Mouse (Mus musculus): ENCODE measurements around the gene Zfr.
"Not testable (repeated sequence)": the region's sequence is repeated elsewhere in the genome, so short reads cannot be mapped to it uniquely, and the experiment has no call there.

Gene Zfr

DNA sequence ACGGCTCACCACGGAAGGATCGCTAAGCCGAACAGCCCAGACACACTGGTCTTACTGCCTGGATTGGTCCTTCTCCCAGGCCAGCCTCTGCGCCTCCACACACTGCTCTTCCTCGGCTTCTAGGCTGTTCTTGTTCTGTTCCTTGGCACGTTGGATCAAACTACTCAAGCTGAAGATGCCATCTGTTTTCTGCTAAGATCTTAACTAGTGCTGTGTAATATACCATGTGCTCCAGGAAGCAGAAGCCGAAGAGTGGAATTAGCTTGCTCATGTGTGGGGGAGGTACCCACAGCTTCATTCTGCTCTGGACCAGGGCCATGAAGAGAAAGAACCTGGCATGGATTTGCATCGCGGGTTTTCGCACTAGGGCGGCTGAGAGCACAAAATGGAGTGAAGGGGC, 11.2 kb upstream of the Zfr start:
- peak; percentile 47 to 51 for DNase-seq (ENCODE audit: low spot score in 2 of 2)

DNA sequence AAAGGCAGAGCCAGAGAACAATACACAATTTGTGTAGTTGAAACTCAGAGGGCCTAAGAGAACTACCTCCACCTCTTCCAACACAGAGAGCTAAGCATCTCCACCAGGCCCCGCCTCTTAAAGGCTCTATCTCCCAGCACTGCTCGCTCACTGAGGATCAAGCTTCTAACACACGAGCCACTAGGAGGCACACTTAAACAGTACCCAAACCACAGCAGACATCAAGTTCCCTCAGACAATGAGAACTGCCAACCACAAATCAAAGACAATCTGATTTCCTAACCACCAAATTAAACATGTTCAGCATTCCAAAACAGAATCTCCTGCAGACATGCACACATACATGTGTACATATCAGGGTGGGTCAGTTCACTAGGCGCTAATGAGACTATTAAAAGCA, 9.4 kb upstream of the Zfr start:
- no peak for DNase-seq (ENCODE audit: low spot score in 2 of 2)

DNA sequence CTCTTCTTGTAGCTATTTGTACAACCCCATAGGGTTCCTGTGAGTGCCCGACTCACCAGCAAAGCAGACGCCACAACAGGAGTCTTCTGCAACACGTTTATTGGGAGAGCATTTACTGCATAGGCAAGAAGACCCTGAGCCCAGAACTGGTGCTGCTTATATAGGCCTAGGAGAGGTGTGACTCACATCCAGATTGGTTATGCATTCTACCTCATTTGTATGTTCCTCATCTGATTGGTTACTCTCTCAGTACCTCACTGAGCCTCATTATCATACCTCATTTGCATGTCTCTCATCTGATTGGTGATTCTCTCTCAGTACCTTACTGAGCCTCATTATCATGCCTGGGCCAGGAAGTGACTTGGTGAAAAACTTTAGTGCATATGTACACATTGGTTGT, 8.7 kb upstream of the Zfr start:
- DNase-seq (ENCODE audit: low spot score in 2 of 2): not testable (repeated sequence)

DNA sequence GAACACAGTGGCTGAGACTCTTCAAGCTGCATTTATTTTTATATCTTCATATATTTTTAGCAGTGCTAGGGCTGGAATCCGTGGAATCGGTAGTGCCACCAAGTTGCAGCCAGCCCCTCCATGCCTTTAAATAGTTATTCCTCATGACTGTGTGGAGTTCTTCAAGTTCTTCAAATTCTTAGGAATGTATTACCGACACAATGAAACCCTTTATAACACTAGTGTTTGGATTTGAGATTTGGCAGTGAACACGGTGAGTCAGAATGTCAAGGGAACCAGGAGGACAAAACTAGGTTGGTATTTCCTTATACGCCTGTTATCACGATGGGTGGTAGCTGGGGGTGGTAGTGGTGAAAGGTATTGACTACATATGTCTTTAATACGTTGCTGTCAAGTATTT, 6.4 kb upstream of the Zfr start:
- no peak for DNase-seq (ENCODE audit: low spot score in 2 of 2)

DNA sequence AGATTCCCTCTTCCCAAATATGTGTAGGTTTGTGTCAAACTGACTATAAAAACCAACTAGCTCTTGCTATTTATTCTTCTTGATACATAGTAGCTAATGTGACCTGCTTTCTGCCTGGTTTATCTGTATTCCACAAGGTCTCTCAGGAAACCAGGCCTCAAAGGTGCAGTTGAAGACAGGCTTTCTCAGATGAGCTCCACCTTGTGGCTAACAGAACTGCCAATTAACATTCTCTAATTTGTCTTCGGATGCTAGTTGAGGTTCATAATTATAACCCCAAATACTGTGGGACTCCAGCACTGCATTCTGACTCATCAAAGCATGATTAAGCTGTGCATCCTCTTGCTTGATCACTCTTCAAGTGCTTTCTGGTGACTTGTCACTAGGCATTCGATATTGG, 4.2 kb upstream of the Zfr start:
- DNase-seq (ENCODE audit: low spot score in 2 of 2): no peak

DNA sequence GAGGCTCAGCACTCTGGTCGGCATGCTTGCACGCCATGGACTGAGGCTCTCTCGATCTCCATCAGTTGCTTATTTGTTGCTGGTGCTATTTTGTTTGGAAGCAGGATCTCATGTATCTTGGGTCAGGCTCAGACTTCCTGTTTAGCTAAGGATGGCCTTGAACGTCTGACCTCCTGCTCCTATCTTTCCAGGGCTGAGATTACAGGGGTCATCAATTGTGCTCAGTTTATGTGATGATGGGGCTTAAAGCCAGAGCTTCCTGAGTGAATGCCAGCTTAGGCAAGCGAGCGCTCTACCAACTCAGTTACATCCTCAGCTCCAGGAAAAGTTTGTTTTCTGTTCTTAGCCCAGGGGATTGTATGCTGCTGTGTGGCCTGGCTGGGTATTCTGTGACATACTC, 3.1 kb upstream of the Zfr start:
- DNase-seq (ENCODE audit: low spot score in 2 of 2): no peak

DNA sequence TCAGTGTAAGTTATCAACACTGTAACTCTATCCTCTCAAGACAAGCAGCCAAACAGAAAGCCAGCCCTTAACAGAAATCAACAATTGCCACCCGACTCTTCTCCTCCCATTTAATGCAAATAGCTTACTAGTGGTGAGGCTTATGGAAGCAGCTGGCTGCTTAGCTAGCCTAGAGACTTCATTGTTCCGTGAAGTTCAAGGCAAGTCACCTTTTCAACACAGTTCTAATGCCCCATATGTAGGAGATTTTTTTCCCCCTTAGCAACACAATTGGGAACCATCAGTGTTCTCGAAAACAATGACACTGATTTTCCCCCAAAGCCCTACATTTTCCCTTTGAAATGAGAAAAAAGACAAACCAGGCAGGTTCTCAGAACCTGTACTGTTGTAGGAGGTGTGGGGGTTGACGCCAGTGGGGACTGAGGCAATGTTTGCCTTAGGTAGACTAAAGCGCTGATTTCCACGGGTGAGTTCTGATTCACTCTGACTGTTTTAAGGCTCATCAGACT, 1.9 kb upstream of the Zfr start:
- DNase-seq (ENCODE audit: low spot score in 2 of 2): no peak

DNA sequence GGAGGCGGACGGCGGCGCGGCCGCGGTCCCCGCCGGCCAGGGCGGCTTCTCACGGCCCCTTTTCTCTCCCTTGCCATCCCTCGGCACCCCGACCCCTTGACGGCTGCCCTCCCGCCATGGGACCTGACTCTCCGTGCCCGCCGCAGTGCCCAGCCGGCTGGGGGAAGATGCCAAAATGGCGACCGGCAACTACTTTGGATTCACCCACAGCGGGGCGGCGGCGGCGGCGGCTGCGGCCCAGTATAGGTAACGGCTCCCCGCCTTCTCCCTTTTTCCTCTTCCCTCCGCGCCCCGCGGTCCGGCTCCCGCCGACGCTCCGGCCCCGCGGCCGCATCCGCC, 431 bp downstream of the Zfr start:
- DNase-seq (ENCODE audit: low spot score in 2 of 2): no peak

DNA sequence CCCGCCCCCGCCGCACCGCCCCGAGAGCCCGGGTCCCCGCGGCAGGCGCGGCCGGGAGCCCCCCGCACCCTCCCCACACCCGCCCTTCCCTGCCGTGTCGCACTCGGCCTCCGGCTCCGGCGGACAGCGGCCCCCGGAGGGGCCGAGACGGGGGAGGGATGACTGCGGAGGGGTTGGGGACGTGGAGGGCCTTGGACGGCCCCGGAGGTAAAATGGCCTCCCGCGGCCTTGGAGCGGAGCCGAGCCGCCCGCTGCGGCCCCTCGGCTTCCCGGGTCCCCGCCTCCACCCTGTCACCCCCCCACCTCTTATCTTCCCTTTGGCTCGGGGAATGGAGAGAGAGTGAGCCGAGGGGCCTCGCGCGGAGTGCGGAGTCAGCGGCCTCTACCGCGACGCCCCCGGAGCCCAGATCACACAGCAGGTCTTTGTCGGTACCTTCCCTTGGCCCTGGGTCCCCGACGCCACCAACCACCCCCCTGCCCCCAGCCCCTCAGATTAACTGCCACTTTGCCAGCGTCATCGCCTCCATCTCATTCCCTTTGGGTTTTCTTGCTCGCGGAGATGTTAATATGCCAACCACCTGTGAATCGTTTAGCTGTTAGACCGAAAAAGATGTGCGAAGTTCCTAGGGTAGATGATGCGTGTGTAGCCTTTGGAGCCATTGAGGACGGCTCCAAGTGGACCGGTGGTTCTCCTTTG, 949 bp downstream of the Zfr start:
- no peak for DNase-seq (ENCODE audit: low spot score in 2 of 2)

DNA sequence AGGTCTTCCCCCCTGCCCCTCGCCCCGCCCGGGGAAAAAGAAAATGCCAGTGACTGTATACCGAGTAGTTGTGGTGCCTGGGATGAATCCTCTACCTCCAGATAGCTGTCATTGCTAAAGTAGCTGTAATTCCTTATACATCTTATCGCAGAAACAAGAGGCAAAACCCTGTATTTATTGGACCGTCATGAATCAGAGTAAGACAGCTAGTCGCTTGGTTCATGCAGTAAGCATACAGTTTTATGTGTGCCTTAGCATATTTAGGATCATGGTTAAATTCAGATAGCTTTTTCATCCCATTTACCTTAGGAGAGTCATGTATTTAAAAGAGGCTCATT, 1.5 kb downstream of the Zfr start:
- DNase-seq (ENCODE audit: low spot score in 2 of 2): no peak

DNA sequence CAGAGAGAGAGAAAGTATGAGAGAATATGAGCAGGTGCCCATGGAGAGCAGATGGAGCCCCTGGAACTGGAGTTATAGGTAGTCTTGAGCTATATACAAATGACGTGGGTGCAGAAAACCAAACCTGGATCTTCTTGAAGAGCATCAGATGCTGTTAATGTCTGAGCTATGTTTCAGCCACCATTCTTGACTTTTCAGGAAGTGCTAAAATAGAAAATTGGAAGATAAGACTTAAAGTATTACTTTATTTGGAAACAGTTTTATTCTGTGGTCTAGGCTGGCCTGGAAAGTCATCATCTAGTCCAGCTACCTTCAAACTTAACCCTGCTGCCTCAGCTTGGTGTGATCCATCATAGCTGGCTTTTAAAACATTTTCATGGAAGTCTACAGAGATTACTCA, 7.3 kb downstream of the Zfr start:
- DNase-seq (ENCODE audit: low spot score in 2 of 2): no peak

DNA sequence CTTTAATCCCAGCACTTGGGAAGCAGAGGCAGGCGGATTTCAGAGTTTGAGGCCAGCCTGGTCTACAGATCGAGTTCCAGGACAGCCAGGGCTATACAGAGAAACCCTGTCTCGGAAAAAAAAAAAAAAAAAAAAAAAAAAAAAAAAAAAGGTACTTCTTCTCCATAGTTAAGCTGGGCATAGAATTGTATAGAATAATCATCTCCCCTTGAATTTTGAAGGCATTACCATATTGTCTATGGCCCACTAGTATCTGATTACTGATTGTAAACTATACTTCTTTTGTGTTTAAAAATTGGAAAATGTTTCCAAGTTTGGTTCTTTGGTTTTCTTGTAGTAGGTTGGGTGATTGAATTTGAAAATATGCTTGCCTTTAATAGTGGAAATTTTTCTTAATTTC, 13.2 kb downstream of the Zfr start:
- DNase-seq (ENCODE audit: low spot score in 2 of 2): not testable (repeated sequence)

DNA sequence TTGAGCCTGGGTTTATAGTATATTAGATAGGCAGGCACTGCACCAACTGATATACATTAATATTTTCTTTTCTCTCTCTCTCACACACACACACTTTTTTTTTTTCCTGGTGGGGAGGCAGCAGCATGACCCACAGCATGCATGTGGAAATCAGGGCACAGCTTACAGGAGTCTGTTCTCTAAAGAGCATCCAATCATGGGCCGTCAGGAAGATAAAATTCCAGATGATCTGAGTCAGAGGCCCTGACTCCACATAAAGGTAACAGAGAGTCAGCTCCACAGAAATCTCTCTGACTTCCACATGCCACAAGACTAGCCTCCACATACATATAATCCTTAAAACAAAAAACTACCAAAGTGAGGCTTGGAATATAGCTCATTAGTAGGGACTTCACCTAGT, 16.9 kb downstream of the Zfr start:
- no peak for DNase-seq (ENCODE audit: low spot score in 2 of 2)

DNA sequence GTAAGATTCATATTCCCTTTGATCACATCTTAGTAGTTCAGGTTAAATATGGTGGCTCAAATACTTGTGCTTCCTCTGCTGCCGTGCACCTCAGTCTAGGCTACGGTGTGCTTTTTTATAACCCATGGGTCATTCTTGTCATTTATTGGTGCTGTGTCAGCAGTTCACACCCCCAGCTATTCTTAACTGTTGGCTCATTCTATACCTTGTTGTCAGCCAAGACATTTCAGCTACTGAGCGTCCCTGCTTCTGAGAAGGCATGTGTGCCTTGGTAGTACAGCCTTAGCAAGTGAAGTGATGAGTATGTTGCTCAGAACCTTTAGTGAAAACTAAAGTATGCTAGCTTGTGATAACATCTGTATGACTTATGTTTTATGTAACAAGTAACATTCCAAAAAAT, 17.7 kb downstream of the Zfr start:
- DNase-seq (ENCODE audit: low spot score in 2 of 2): no peak

DNA sequence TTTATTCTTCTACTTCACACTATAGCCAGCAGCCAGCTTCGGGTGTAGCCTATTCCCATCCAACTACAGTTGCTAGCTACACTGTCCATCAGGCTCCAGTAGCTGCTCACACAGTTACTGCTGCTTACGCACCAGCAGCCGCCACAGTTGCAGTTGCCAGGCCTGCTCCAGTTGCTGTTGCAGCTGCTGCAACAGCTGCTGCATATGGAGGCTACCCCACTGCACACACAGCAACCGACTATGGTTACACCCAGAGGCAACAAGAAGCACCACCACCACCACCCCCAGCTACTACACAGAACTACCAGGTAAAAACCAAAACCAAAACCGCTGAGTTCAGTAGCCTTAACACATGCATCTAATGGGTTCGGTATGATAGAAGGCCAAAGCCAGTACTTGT, 18.7 kb downstream of the Zfr start:
- DNase-seq (ENCODE audit: low spot score in 2 of 2): no peak

DNA sequence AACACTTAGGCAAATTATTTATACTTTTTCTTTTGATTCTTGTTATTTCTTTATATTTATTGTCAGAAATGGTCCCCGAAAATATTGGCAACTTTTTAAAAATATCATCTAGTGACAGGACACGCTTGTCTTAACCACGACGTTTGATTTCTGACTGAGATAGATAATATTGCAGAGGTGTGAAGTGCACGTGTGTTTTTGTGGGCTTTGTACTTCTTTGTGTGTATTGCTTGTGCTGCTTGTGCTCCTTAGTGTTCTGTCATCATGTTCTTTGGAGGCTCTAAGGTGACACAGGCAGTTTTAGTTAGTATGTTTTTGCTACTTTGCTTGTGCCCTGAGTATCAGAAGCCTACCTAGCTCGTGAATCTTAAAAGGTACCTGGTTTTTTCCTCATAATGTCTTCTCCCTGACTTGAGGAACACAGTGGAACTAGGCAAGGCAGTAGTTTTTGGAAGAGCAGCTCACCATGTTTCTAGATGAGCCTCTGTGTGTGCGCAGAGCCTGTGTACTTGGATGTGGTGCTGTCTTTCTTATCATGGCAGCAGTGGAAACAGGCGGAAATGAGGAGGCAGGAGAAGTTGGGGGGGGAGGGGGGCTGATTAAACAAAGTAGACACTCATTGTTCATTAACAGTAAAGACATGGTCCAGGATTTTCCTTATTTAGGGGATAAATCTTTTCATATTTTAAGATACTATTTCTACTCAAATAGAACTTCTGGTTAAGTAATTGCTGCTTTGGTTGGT, 23.5 kb downstream of the Zfr start:
- DNase-seq (ENCODE audit: low spot score in 2 of 2): no peak

DNA sequence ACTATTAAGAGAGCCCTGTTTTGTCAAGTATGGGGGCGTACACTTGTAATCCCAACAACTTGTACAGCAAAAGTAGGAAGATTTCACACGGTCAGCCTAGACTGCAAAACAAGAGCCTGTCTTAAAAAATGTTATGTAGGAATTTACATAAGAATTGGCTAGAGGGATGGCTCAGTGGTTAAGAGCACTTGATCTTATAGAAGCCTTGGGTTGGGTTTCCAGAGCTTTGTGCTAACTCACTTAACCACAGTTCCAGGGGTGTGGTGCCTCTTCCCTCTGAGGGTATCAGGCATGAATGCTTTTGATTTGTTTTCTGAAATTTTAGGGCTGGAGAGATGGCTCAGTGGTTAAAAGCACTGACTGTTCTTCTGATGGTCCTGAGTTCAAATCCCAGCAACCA, 29.8 kb downstream of the Zfr start:
- no peak for DNase-seq (ENCODE audit: low spot score in 2 of 2)

DNA sequence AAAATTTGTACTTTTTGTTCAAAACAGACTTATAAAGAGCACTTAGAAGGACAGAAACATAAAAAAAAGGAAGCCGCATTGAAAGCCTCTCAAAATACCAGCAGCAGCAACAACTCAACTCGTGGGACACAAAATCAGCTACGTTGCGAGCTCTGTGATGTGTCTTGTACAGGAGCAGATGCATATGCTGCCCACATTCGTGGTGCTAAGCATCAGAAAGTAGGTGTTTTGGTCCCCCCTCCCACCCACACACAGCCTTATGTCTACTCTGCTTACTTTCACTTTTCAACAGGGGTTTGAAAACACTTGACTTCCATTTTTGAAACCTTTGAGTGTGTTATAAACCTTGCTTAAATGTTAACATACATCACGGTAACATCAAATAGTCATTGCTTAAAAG, 31.9 kb downstream of the Zfr start:
- DNase-seq (ENCODE audit: low spot score in 2 of 2): no peak

DNA sequence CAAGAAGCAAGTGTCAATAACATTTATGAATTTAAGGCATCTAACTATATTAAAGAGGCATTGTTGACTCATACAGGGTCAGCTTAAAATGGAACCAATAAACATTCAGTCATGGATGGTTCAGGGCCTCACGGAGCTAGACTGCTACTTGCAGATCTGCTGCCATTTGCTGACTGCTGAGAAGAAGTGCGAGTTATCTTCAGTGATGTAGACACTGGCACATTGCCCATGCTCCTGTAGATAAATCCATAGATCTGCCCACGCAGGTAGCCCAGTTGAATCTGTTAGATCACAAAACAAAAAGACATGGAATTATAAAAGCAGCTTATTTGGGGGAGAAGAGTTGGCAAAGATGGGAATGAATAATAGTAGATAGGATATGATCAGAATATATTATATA, 36.1 kb downstream of the Zfr start:
- DNase-seq (ENCODE audit: low spot score in 2 of 2): no peak

DNA sequence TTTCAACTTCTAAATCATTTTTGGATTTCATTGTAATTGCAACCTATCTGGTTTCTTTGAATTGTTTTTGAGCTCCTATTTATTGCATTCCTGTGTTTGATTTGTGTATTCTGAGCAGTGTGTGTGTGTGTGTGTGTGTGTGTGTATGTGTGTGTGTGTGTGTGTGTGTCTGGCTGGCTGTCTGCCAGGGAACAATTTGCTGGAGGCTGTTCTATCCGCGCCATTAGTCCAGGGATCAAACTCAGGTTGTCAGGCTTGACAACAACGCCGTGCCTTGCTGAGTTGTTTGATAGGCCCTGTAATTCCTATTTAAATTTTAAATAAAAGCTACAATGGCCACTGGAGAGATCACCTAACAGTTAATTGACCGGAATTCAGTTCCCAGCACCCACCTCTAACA, 60.5 kb downstream of the Zfr start:
- no peak for DNase-seq (ENCODE audit: low spot score in 2 of 2)

DNA sequence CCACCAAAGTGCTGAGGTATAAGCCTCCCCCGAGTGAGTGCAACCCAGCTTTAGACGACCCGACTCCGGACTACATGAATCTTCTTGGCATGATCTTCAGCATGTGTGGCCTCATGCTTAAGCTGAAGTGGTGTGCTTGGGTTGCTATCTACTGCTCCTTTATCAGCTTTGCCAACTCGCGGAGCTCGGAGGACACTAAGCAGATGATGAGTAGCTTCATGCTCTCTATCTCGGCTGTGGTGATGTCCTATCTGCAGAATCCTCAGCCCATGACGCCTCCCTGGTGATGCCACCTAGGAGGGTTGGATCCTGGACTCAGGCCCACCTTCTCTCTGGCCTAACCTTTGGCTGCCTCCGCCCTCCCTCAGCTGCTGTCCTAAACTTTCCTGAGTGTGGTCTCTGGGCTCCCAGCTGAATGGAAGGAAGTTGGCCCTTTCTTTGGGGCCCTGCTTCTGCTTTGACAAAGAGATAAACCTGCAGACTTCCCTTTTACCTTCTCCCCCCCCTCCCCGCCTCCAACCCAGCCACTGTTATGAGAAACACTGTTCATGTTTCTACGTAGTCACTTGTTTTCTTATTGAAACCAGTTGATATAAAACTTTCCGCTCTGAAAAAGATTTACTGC, 63.7 kb downstream of the Zfr start:
- DNase-seq (ENCODE audit: low spot score in 2 of 2): not testable (repeated sequence)

DNA sequence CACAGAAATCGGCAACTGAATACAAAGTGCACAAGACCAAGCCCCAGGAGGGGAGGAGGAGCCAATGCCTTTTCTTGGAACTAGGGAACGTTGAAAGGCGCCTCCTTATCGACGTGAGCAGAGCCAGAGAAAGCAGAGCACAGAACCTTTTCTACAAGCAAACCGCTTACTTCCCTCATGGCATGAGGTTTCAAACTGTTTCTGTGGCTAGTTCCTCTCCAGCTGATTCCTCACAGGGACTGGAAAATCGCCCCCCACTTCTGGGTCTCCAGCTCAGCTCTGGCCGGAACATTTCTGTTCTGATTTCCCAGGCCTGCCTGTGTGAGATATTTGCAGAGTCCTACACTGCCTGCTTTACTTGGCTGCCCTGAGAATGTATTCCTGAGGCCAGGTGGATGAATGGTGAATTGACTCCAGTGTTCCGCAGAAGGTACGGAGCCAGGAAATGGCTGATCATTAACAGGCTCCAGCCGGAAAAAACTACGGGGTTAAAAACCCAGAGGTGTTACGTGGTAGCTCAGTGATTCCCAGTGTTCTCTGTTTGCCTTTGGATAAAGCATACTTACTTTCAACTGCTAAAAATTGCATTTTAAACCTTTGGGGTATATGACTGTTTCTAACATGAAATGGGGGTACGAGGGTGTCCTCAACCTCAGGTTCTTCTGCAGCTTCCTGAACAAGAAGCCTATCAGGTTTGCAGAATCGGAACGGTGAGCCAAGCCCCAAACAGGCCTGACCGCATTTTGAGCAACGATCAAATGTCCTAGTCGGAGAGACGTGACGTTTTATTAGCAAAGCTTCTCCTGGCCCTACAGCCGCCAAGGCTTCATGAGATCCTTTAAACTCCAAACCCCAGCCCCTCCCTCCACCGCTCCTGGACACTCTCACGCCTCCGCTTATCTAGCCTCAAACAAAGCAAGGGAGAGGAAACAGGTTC, 76.5 kb downstream of the Zfr start:
- no peak for DNase-seq (ENCODE audit: low spot score in 2 of 2)

Data from frontal cortex, postnatal 14 days (tissue).